Mouse (Mus musculus) stomach, postnatal 0 days (tissue): Measurements from ENCODE around the gene L2hgdh.

Source experiments
- CTCF ChIP-seq: IDR thresholded peaks from 2 replicates; pipeline ENCODE4 v1.5.1; 2016; ENCODE audit warnings: antibody characterized with exemption, low read depth, mild to moderate bottlenecking, moderate library complexity
- EP300 ChIP-seq: optimal IDR thresholded peaks from 2 replicates; pipeline ENCODE3; 2016; ENCODE audit warnings: antibody characterized with exemption

GRCm38 (mm10) chr12:69767476-69768258, 43.0 kb upstream of the L2hgdh start:
- no peak for TF ChIP-seq CTCF
- TF ChIP-seq EP300, result no peak
